Mouse (Mus musculus) stomach, embryonic 16.5 days (tissue): ENCODE measurements around the gene Cdk10. TPM values are rescaled to one million over a fixed set of nuclear protein-coding genes. Genes with fewer than 3 reads are reported as not detected.

Source experiments
- ATAC-seq: fragments of 200-750 bp; cut with Nextera tagmentation; 2 replicates; pipeline ENCODE4 v1.8.0; 2017; ENCODE audit warnings: moderate number of reproducible peaks, moderate TSS enrichment; ENCODE audit not compliant: insufficient read depth, low FRiP score
- H3K27ac ChIP-seq: fragments of 300-500 bp; sonication (generic); 2 replicates; pipeline ENCODE4 v1.5.1; 2014; ENCODE audit warnings: low read length
- H3K27me3 ChIP-seq: fragments of 300-500 bp; sonication (generic); 2 replicates; pipeline ENCODE4 v1.6.1; 2014; ENCODE audit warnings: low read length, control low read depth, mixed read lengths; ENCODE audit not compliant: control insufficient read depth, insufficient read depth
- H3K36me3 ChIP-seq: fragments of 300-500 bp; sonication (generic); 2 replicates; pipeline ENCODE4 v1.6.1; 2014; ENCODE audit warnings: low read length; ENCODE audit not compliant: control insufficient read depth, insufficient read depth
- H3K4me1 ChIP-seq: fragments of 300-500 bp; sonication (generic); 2 replicates; pipeline ENCODE4 v1.6.1; 2014; ENCODE audit warnings: low read length, control low read depth, mixed read lengths; ENCODE audit not compliant: control insufficient read depth, insufficient read depth
- H3K4me2 ChIP-seq: fragments of 300-500 bp; sonication (generic); 2 replicates; pipeline ENCODE4 v1.6.1; 2014; ENCODE audit warnings: low read depth, low read length, mixed read lengths
- H3K4me3 ChIP-seq: fragments of 300-500 bp; sonication (generic); replicated peaks from 2 replicates; pipeline ENCODE4 v1.5.1; 2014; ENCODE audit warnings: mild to moderate bottlenecking, low read length
- H3K9ac ChIP-seq: fragments of 300-500 bp; sonication (generic); 2 replicates; pipeline ENCODE4 v1.6.1; 2014; ENCODE audit warnings: low read length
- H3K9me3 ChIP-seq: fragments of 300-500 bp; sonication (generic); replicated peaks from 2 replicates; pipeline ENCODE4 v1.6.1; 2016; ENCODE audit warnings: low read length, control low read depth; ENCODE audit not compliant: control insufficient read depth
- WGBS: fragments of 180-500 bp; shearing (Covaris S2); extraction: QIAGEN DNeasy Blood & Tissue Kit; methylation state at CpG from one replicate; pipeline ENCODE4 v1.1.7; 2014; 5-methylcytosine and 5-hydroxymethylcytosine counted together
- polyA plus RNA-seq: library from polyadenylated mRNA; unstranded; fragments of >200 nt; fragmentation: Nextera tagmentation; extraction: Ambion mirVana; gene quantifications from 2 replicates; pipeline ENCODE4 v1.2.1, GENCODE M21; 2015

The Cdk10 gene
- polyA plus RNA-seq, 1 experiment from 2014 or later = 27.3 TPM

DNA sequence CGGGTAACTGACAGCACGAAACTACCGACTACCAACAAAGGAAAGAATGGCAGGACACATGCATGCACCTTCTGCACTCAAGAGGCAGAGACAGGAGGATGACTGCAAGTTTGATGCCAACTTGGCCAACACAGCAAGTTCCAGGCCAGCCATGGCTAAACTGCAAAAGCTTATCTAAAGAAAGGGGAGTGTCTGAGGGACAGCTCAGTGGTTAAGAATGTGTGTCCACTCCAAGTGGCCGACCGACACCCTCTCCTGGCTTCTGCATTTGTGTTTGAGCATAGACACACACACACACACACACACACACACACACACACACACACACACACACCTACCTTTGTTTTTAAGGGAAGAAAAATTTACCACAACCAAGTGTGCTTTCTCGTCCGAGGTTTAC lies 53.8 kb downstream of the Cdk10 start:
- Histone ChIP-seq H3K9ac (no peak overlapping the region), H3K4me1 (no peaks in the 10 kb centered on the region), H3K4me3 (no peak overlapping the region), H3K9me3 (no peaks in the 10 kb centered on the region), H3K4me2 (no peak overlapping the region), H3K36me3 (no peaks in the 10 kb centered on the region), H3K27me3 (no peaks in the 10 kb centered on the region), H3K27ac (no peak overlapping the region)
- ATAC-seq = no peak
- 64% methylated on average over 7 of the region's 7 CpGs for WGBS

DNA sequence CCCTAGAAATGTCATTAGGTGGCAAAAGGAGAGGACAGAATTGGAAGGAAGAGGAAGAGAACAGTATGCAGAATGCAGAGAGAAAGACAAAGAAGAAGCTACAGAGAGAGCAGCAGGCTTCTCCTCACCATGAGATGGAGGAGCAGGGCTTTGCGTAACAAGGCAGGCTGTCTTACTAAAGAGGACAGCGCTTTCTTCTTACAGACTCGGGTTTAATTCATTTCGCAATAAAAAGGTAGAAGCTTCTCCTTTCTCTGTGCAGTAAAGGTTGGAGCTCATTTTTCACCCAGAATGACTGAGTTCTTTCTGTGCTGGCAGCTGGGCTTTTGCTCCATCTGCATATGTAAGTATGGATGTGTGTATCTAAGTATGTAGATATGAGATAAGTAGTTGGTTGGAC lies 55.2 kb downstream of the Cdk10 start:
- H3K9ac ChIP-seq = no peak overlapping the region
- no peak overlapping the region for H3K4me2 ChIP-seq
- no peaks in the 10 kb centered on the region for H3K4me1 ChIP-seq
- ATAC-seq = no peak
- H3K27ac ChIP-seq = no peak overlapping the region
- H3K4me3 ChIP-seq = no peak overlapping the region
- WGBS = 86% methylated on average over 4 of the region's 4 CpGs
- no peaks in the 10 kb centered on the region for H3K9me3 ChIP-seq
- no peaks in the 10 kb centered on the region for H3K27me3 ChIP-seq
- no peaks in the 10 kb centered on the region for H3K36me3 ChIP-seq

DNA sequence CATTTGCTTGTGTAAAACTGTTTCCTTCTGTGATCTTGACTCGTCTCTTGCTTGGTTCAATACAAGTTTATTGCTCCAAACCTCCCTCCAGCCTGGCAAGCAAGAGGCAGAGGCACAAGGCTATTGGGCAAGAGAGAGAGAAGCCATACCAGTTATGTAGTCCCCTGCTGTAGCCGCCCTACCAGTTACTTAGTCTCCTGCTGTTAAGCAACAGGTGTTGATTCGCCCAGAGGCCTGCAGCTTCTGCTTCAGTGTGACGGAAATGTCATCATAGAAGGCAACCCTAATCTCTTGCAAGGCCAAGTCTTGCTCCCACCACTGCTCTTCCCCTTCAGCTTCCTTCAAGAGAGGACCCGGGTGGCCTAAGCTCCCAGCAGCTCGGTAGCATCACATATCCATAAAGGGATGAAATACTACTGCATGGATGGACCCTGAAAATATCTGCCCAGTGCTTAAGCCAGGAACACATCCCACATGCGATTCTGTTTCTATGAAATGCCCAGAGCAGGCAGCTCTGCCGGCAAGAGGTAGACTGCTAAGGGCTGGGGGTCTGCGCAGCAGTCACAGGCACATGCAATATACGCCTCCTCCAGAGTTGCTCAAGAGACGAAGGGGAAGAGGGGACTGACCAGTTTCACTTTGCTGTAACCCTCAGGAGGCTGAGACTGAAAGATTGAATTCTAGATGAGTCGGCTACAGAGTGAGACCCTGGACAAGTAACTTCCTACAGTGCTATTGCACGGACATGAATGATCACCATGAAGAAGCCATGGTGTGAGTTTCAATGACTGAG lies 55.9 kb downstream of the Cdk10 start:
- WGBS = 86% methylated on average over 13 of the region's 13 CpGs
- no peaks in the 10 kb centered on the region for H3K27me3 ChIP-seq
- H3K4me2 ChIP-seq = no peak overlapping the region
- no peaks in the 10 kb centered on the region for H3K36me3 ChIP-seq
- H3K4me3 ChIP-seq = no peak overlapping the region
- no peak overlapping the region for H3K27ac ChIP-seq
- no peaks in the 10 kb centered on the region for H3K9me3 ChIP-seq
- H3K9ac ChIP-seq = no peak overlapping the region
- no peak for ATAC-seq
- H3K4me1 ChIP-seq = no peaks in the 10 kb centered on the region

Other genes starting within 250 kb of the Cdk10 start
- 23.1 and 24.6 TPM in 2 replicates for gene Ankrd11, start 182.6 kb upstream of the Cdk10 start, polyA plus RNA-seq
- 43.0 and 44.8 TPM in 2 replicates for gene Spg7, start 161.9 kb upstream of the Cdk10 start, polyA plus RNA-seq
- gene Rpl13, start 122.5 kb upstream of the Cdk10 start, polyA plus RNA-seq = 1,046 and 1,463 TPM in 2 replicates
- gene Cpne7, start 107.5 kb upstream of the Cdk10 start, polyA plus RNA-seq = 2.2 and 3.4 TPM in 2 replicates
- 17.6 and 18.4 TPM in 2 replicates for gene Sult5a1, start 66.5 kb upstream of the Cdk10 start, polyA plus RNA-seq
- gene Dpep1, start 38.6 kb upstream of the Cdk10 start, polyA plus RNA-seq = 6.1 and 7.0 TPM in 2 replicates
- 146 and 165 TPM in 2 replicates for gene Chmp1a, start 12.1 kb upstream of the Cdk10 start, polyA plus RNA-seq
- gene Spata33, start 12.0 kb upstream of the Cdk10 start, polyA plus RNA-seq = 3.3 and 3.5 TPM in 2 replicates
- gene Spata2l, start 11.4 kb downstream of the Cdk10 start, polyA plus RNA-seq = 5.1 and 6.1 TPM in 2 replicates
- gene Zfp276, start 29.4 kb downstream of the Cdk10 start, polyA plus RNA-seq = 19.2 and 19.6 TPM in 2 replicates
- gene Vps9d1, start 29.5 kb downstream of the Cdk10 start, polyA plus RNA-seq = 20.0 and 23.6 TPM in 2 replicates
- 18.1 and 18.9 TPM in 2 replicates for gene Fanca, start 93.7 kb downstream of the Cdk10 start, polyA plus RNA-seq
- 2.7 TPM in 2 replicates for gene Spire2, start 107.9 kb downstream of the Cdk10 start, polyA plus RNA-seq
- 167 and 177 TPM in 2 replicates for gene Tcf25, start 148.9 kb downstream of the Cdk10 start, polyA plus RNA-seq
- gene Mc1r, start 182.3 kb downstream of the Cdk10 start, polyA plus RNA-seq = not detected in 2 replicates
- gene Tubb3, start 186.6 kb downstream of the Cdk10 start, polyA plus RNA-seq = 46.7 and 50.2 TPM in 2 replicates
- gene Def8, start 198.7 kb downstream of the Cdk10 start, polyA plus RNA-seq = 27.0 and 30.5 TPM in 2 replicates